Mouse (Mus musculus) hindbrain, postnatal 0 days (tissue): ENCODE measurements around the gene Fam13a. TPM values are rescaled to one million over a fixed set of nuclear protein-coding genes. Genes with fewer than 3 reads are reported as not detected.
A peak's percentile ranks its signal among the peaks of the same experiment; 100 is the strongest.

ENCODE experiments used
- ATAC-seq: fragments of 200-750 bp; cut with Nextera tagmentation; 2 replicates; pipeline ENCODE4 v1.8.0; 2017; ENCODE audit warnings: mild to moderate bottlenecking, moderate TSS enrichment, moderate library complexity
- DNase-seq: peaks from one replicate; pipeline ENCODE4 v3.0.0-alpha.2; 2015; ENCODE audit warnings: low spot score
- H3K27ac ChIP-seq: fragments of 300-500 bp; sonication (generic); 2 replicates; pipeline ENCODE4 v1.5.1; 2014; ENCODE audit warnings: mild to moderate bottlenecking
- H3K27me3 ChIP-seq: fragments of 300-500 bp; sonication (generic); 2 replicates; pipeline ENCODE4 v1.6.1; 2014; ENCODE audit warnings: low read length, mixed read lengths; ENCODE audit not compliant: insufficient read depth
- H3K36me3 ChIP-seq: fragments of 300-500 bp; sonication (generic); 2 replicates; pipeline ENCODE4 v1.6.1; 2014; ENCODE audit warnings: low read length, mixed read lengths; ENCODE audit not compliant: insufficient read depth
- H3K4me1 ChIP-seq: fragments of 300-500 bp; sonication (generic); 2 replicates; pipeline ENCODE4 v1.6.1; 2014; ENCODE audit warnings: antibody characterized with exemption, low read length, mixed read lengths; ENCODE audit not compliant: insufficient read depth
- H3K4me2 ChIP-seq: fragments of 300-500 bp; sonication (generic); 2 replicates; pipeline ENCODE4 v1.6.1; 2014; ENCODE audit warnings: low read depth, mild to moderate bottlenecking, low read length, moderate library complexity, mixed read lengths
- H3K4me3 ChIP-seq: fragments of 300-500 bp; sonication (generic); 2 replicates; pipeline ENCODE4 v1.5.1; 2014; ENCODE audit warnings: low read length
- H3K9ac ChIP-seq: fragments of 300-500 bp; sonication (generic); replicated peaks from 2 replicates; pipeline ENCODE4 v1.6.1; 2014; ENCODE audit warnings: mild to moderate bottlenecking, low read length, moderate library complexity, mixed read lengths
- H3K9me3 ChIP-seq: fragments of 300-500 bp; sonication (generic); 2 replicates; pipeline ENCODE4 v1.6.1; 2016; ENCODE audit warnings: low read length, mixed read lengths
- CTCF ChIP-seq: IDR thresholded peaks from 2 replicates; pipeline ENCODE4 v1.5.1; 2016; ENCODE audit warnings: antibody characterized with exemption, control low read depth, low read depth
- WGBS: fragments of 180-500 bp; shearing (Covaris S2); extraction: QIAGEN DNeasy Blood & Tissue Kit; methylation state at CpG from one replicate; pipeline ENCODE4 v1.1.7; 2014; 5-methylcytosine and 5-hydroxymethylcytosine counted together
- polyA plus RNA-seq: library from polyadenylated mRNA; unstranded; fragments of >200 nt; fragmentation: Nextera tagmentation; extraction: Ambion mirVana; gene quantifications from 2 replicates; pipeline ENCODE4 v1.2.1, GENCODE M21; 2015
- total RNA-seq: library from RNA; depleted of rRNA; stranded (reverse); fragments of >200 nt; gene quantifications from 2 replicates; pipeline ENCODE4 v1.2.3, GENCODE M21; 2014

The Fam13a gene
- total and polyA plus RNA-seq, 2 experiments from 2014 or later, result 5.1 to 14.3 TPM

GRCm38 (mm10) chr6:58904551-58904950, 119.8 kb downstream of the Fam13a start:
- peak; percentile 56 for DNase-seq
- peaks cover 4% of the 10 kb centered on the region for H3K4me1 ChIP-seq
- H3K27me3 ChIP-seq, result no peaks in the 10 kb centered on the region
- TF ChIP-seq CTCF, result no peak
- no peak overlapping the region for H3K27ac ChIP-seq
- peak overlapping the region; percentile 58; the same call in 1 of the 2 replicates for H3K4me2 ChIP-seq
- H3K9me3 ChIP-seq, result 0 out of 2 replicates have a peak, but pooled peaks cover 4% of the 10 kb centered on the region
- 44% methylated on average over 3 of the region's 3 CpGs for WGBS
- no peaks in the 10 kb centered on the region; the same call in 1 of the 2 replicates for H3K36me3 ChIP-seq
- H3K9ac ChIP-seq, result no peak overlapping the region
- ATAC-seq, result no peak
- no peak overlapping the region for H3K4me3 ChIP-seq

GRCm38 (mm10) chr6:58903171-58903570, 121.2 kb downstream of the Fam13a start:
- no peak for TF ChIP-seq CTCF
- 8% methylated on average over 8 of the region's 8 CpGs for WGBS
- Histone ChIP-seq H3K27ac (peak overlapping the region; percentile 75), H3K9ac (peak overlapping the region; percentile 35; the same call in 1 of the 2 replicates), H3K4me3 (peak overlapping the region; percentile 11; the same call in 1 of the 2 replicates), H3K27me3 (no peaks in the 10 kb centered on the region), H3K4me1 (peaks cover 4% of the 10 kb centered on the region), H3K4me2 (peak overlapping the region; percentile 40), H3K9me3 (0 out of 2 replicates have a peak, but pooled peaks cover 4% of the 10 kb centered on the region), H3K36me3 (no peaks in the 10 kb centered on the region; the same call in 1 of the 2 replicates)
- ATAC-seq, result peak; percentile 86
- peak; percentile 92 for DNase-seq

GRCm38 (mm10) chr6:58900536-58900935, 123.8 kb downstream of the Fam13a start:
- ATAC-seq (no peak), DNase-seq (no peak)
- H3K4me2 ChIP-seq, result no peak overlapping the region
- H3K4me1 ChIP-seq, result peaks cover 4% of the 10 kb centered on the region
- H3K9ac ChIP-seq, result no peak overlapping the region
- H3K4me3 ChIP-seq, result no peak overlapping the region
- no peaks in the 10 kb centered on the region for H3K9me3 ChIP-seq
- H3K36me3 ChIP-seq, result peaks cover 4% of the 10 kb centered on the region
- no peaks in the 10 kb centered on the region for H3K27me3 ChIP-seq
- 86% methylated on average over 7 of the region's 7 CpGs for WGBS
- no peak overlapping the region for H3K27ac ChIP-seq
- no peak for TF ChIP-seq CTCF

GRCm38 (mm10) chr6:58899076-58899475, 125.3 kb downstream of the Fam13a start:
- Histone ChIP-seq H3K4me2 (no peak overlapping the region), H3K36me3 (peaks cover 9% of the 10 kb centered on the region), H3K27ac (no peak overlapping the region), H3K4me3 (no peak overlapping the region), H3K9ac (no peak overlapping the region), H3K4me1 (peaks cover 4% of the 10 kb centered on the region), H3K9me3 (no peaks in the 10 kb centered on the region), H3K27me3 (no peaks in the 10 kb centered on the region)
- no peak for DNase-seq
- WGBS, result 86% methylated on average over 3 of the region's 3 CpGs
- no peak for ATAC-seq
- no peak for TF ChIP-seq CTCF

GRCm38 (mm10) chr6:58896648-58897047, 127.7 kb downstream of the Fam13a start:
- Histone ChIP-seq H3K9ac (no peak overlapping the region), H3K27me3 (no peaks in the 10 kb centered on the region), H3K36me3 (peaks cover 12% of the 10 kb centered on the region), H3K27ac (no peak overlapping the region), H3K9me3 (no peaks in the 10 kb centered on the region), H3K4me1 (no peaks in the 10 kb centered on the region), H3K4me3 (no peak overlapping the region), H3K4me2 (no peak overlapping the region)
- no peak for ATAC-seq
- TF ChIP-seq CTCF, result no peak
- no peak for DNase-seq
- 82% methylated on average over 3 of the region's 3 CpGs for WGBS

GRCm38 (mm10) chr6:58894994-58895393, 129.4 kb downstream of the Fam13a start:
- Histone ChIP-seq H3K36me3 (peaks cover 20% of the 10 kb centered on the region), H3K4me2 (no peak overlapping the region), H3K27ac (no peak overlapping the region), H3K9ac (no peak overlapping the region), H3K27me3 (no peaks in the 10 kb centered on the region), H3K4me1 (no peaks in the 10 kb centered on the region), H3K4me3 (no peak overlapping the region), H3K9me3 (no peaks in the 10 kb centered on the region)
- TF ChIP-seq CTCF, result no peak
- 82% methylated on average over 4 of the region's 4 CpGs for WGBS
- ATAC-seq, result no peak
- no peak for DNase-seq

GRCm38 (mm10) chr6:58893307-58893706, 131.0 kb downstream of the Fam13a start:
- H3K4me2 ChIP-seq, result no peak overlapping the region
- H3K9me3 ChIP-seq, result no peaks in the 10 kb centered on the region
- H3K27ac ChIP-seq, result no peak overlapping the region
- H3K27me3 ChIP-seq, result no peaks in the 10 kb centered on the region
- no peak for TF ChIP-seq CTCF
- peaks cover 31% of the 10 kb centered on the region for H3K36me3 ChIP-seq
- 88% methylated on average over 6 of the region's 6 CpGs for WGBS
- H3K9ac ChIP-seq, result no peak overlapping the region
- no peaks in the 10 kb centered on the region for H3K4me1 ChIP-seq
- no peak overlapping the region for H3K4me3 ChIP-seq
- DNase-seq (no peak), ATAC-seq (no peak)
